Mouse (Mus musculus): ENCODE results near the gene Hps4.

GRCm38 (mm10) chr5:112366879-112367278, 24.0 kb downstream of the Hps4 start:
- no peak for TF ChIP-seq CTCF (IDR thresholded peaks at IDR 0.05; ENCODE audit: low read depth, low read length)
- TF ChIP-seq POLR2A (IDR thresholded peaks at IDR 0.05; ENCODE audit: extremely low read depth, insufficient read depth, low read length), result no peak
